Comparison of ENCODE assay signal across 11 mouse cellular contexts in the genomic region with DNA sequence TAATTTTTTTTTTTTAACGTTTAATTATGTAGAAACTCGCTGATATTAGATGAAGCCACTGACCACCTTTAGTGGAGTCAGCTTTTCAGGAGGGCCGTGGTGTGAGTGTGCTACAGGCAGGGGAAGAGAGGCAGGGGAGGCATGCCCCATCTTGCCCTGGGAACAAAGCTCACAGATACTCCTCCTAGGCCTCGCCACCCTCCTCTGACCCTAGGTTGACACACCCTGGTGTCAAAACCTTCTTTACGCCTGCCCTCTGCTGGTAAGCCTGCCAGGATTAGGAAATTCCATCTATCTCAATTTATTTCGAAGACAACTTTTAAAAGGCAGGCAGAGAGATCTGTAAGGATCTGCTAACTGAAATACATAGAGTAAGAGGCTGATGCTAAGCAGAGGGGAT.
DNase-seq lines count a peak whose midpoint lies in the region; ATAC-seq and TF ChIP-seq lines count a peak whose summit lies in the region.
"Had no signal": no experiment of that assay in that cellular context is flagged by ENCODE, and none has a peak within 500 bp of the region (broad histone marks: within the 10 kb centered on the region; RNA-seq: fewer than 3 reads in every experiment).

No protein-coding gene starts in this region.

- H3K9ac ChIP-seq in limb, embryonic 14.5 days (ENCODE audit: low read depth, low read length, severe bottlenecking) = no peak overlapping the region
- H3K9ac ChIP-seq in MEL (ENCODE audit: control insufficient read depth, low read depth, low read length, poor library complexity, severe bottlenecking) = no peak overlapping the region
- H3K9ac ChIP-seq: embryonic facial prominence, embryonic 12.5 days; stomach, embryonic 15.5 days had no signal

- H3K4me2 ChIP-seq in limb, embryonic 14.5 days (replicated peaks; ENCODE audit: low read depth, low read length, severe bottlenecking) = no peak overlapping the region
- H3K4me2 ChIP-seq: embryonic facial prominence, embryonic 12.5 days; stomach, embryonic 15.5 days had no signal

- peaks cover 14% of the 10 kb centered on the region; the same call in 1 of the 2 replicates for H3K4me1 ChIP-seq in limb, embryonic 14.5 days (ENCODE audit: control insufficient read depth, insufficient read depth, low read length)
- H3K4me1 ChIP-seq in limb, embryonic 10.5 days = peaks cover 47% of the 10 kb centered on the region
- peaks cover 0 to 5% of the 10 kb centered on the region in 2 experiments; a peak in 3 of 4 replicates for H3K4me1 ChIP-seq in MEL (ENCODE audit: control insufficient read depth in 1 of 2, insufficient read depth in 2 of 2, low read length in 2 of 2)

- no peaks in the 10 kb centered on the region for H3K9me3 ChIP-seq in limb, embryonic 14.5 days (ENCODE audit: control insufficient read depth, low read length)
- no peaks in the 10 kb centered on the region for H3K9me3 ChIP-seq in limb, embryonic 10.5 days (replicated peaks)
- no peaks in the 10 kb centered on the region for H3K9me3 ChIP-seq in MEL (replicated peaks; ENCODE audit: insufficient read depth, low read length)
- H3K9me3 ChIP-seq: embryonic facial prominence, embryonic 12.5 days; stomach, embryonic 15.5 days had no signal

- no peak overlapping the region for H3K4me3 ChIP-seq in limb, embryonic 14.5 days (replicated peaks; ENCODE audit: low read length)
- H3K4me3 ChIP-seq in limb, embryonic 10.5 days = no peak overlapping the region
- no peak overlapping the region for H3K4me3 ChIP-seq in MEL (ENCODE audit: control insufficient read depth in 1 of 2, insufficient read depth in 1 of 2, low read depth in 2 of 2, low read length in 2 of 2)
- H3K4me3 ChIP-seq: embryonic facial prominence, embryonic 12.5 days; stomach, embryonic 15.5 days had no signal

- ATAC-seq in CD4-positive, CD25-positive, alpha-beta regulatory T cell, adult 4 months = no peak
- no peak for ATAC-seq in limb, embryonic 14.5 days (ENCODE audit: low FRiP score, low read depth)
- ATAC-seq in erythroblast, adult 5-6 weeks (replicated peaks; ENCODE audit: low FRiP score, poor library complexity, severe bottlenecking) = no peak

- no peaks in the 10 kb centered on the region for H3K36me3 ChIP-seq in limb, embryonic 14.5 days (ENCODE audit: control insufficient read depth, insufficient read depth, low read length)
- H3K36me3 ChIP-seq in limb, embryonic 10.5 days = no peaks in the 10 kb centered on the region
- H3K36me3 ChIP-seq in MEL (ENCODE audit: control insufficient read depth in 1 of 2, insufficient read depth in 2 of 2, low read length in 2 of 2) = peaks cover 0 to 19% of the 10 kb centered on the region in 2 experiments; a peak in 2 of 4 replicates
- H3K36me3 ChIP-seq: embryonic facial prominence, embryonic 12.5 days; stomach, embryonic 15.5 days had no signal

- peak; percentile 49 for DNase-seq in CD4-positive, CD25-positive, alpha-beta regulatory T cell, adult 2 months (ENCODE audit: low read depth, low spot score)
- peak; percentile 35 for DNase-seq in limb, embryonic 14.5 days (ENCODE audit: low spot score)
- no peak for DNase-seq in limb, embryonic 10.5 days (ENCODE audit: low spot score)
- no peak for DNase-seq in MEL (ENCODE audit: low read depth, low spot score)
- DNase-seq in lung, postnatal 10 days = peak; percentile 46
- DNase-seq in cerebellum, postnatal 25 days = no peak
- DNase-seq: kidney, adult 9 months had no signal

- no peak for TF ChIP-seq EP300 in MEL (IDR thresholded peaks at IDR 0.05; ENCODE audit: low read depth in 1 of 2, low read length in 2 of 2)

- TF ChIP-seq RAD21 in MEL (IDR thresholded peaks at IDR 0.05; ENCODE audit: low read depth, low read length) = no peak

- H3K79me2 ChIP-seq in MEL (ENCODE audit: control insufficient read depth, insufficient read depth, low read length, poor library complexity) = no peaks in the 10 kb centered on the region; the same call in 1 of the 2 replicates

- WGBS in limb, embryonic 14.5 days = 37% methylated on average over 6 of the region's 6 CpGs
- WGBS in limb, embryonic 10.5 days = 31% methylated on average over 6 of the region's 6 CpGs

- TF ChIP-seq POLR2A in limb, embryonic 14.5 days (IDR thresholded peaks at IDR 0.05; ENCODE audit: borderline replicate concordance, extremely low read depth, insufficient read depth, insufficient read length) = no peak
- no peak for TF ChIP-seq POLR2A in MEL (IDR thresholded peaks at IDR 0.05; ENCODE audit: control insufficient read depth in 1 of 2, insufficient read depth in 1 of 2, low read depth in 1 of 2, low read length in 2 of 2, poor library complexity in 1 of 2)

- TF ChIP-seq CTCF in MEL (IDR thresholded peaks at IDR 0.05 in 2 of 3, conservative IDR thresholded peaks at IDR 0.05 in 1 of 3; ENCODE audit: control insufficient read depth in 1 of 3, insufficient read depth in 1 of 3, low read depth in 2 of 3, low read length in 3 of 3, poor library complexity in 1 of 3, severe bottlenecking in 1 of 3) = 0 out of 6 replicates have a peak, but pooled peaks of 1 of the 3 experiments have one; percentile 1

- no peaks in the 10 kb centered on the region for H3K27me3 ChIP-seq in limb, embryonic 14.5 days (ENCODE audit: control insufficient read depth, insufficient read depth, low read length)
- H3K27me3 ChIP-seq in limb, embryonic 10.5 days (ENCODE audit: low read depth, poor library complexity, severe bottlenecking) = peaks cover 36% of the 10 kb centered on the region; the same call in 1 of the 2 replicates
- H3K27me3 ChIP-seq in MEL (ENCODE audit: control insufficient read depth in 1 of 2, insufficient read depth in 2 of 2, low read length in 2 of 2) = no peaks in the 10 kb centered on the region
- H3K27me3 ChIP-seq: stomach, embryonic 15.5 days had no signal

- no peak overlapping the region for H3K27ac ChIP-seq in limb, embryonic 14.5 days (replicated peaks; ENCODE audit: low read depth, low read length)
- H3K27ac ChIP-seq in limb, embryonic 10.5 days = no peak overlapping the region
- no peak overlapping the region for H3K27ac ChIP-seq in MEL (ENCODE audit: control insufficient read depth, low read depth, low read length)
- H3K27ac ChIP-seq: embryonic facial prominence, embryonic 12.5 days had no signal

TF ChIP-seq in MEL, 35 proteins besides CTCF, POLR2A, EP300 and RAD21:
- TF ChIP-seq POLR2AphosphoS5 (IDR thresholded peaks at IDR 0.05; ENCODE audit: borderline replicate concordance, low read depth, low read length) = no peak
- TF ChIP-seq SMC3 (IDR thresholded peaks at IDR 0.05; ENCODE audit: low read depth, low read length) = 0 out of 2 replicates have a peak, but pooled peaks have one; percentile 9

Comparison
In these comparisons a context has a peak if more than half of its experiments do, and no peak if none do; other contexts are left out.
1. DNase-seq: peak in CD4-positive, CD25-positive, alpha-beta regulatory T cell, adult 2 months (single experiment), limb, embryonic 14.5 days (single experiment) and lung, postnatal 10 days (single experiment); none in limb, embryonic 10.5 days (single experiment), MEL (single experiment) and cerebellum, postnatal 25 days (0 of 2).